Comparison of ENCODE assay signal across 19 mouse cellular contexts in genomic region chr13:19094571-19094970, GRCm38 (mm10).
"Had no signal": no experiment of that assay in that cellular context is flagged by ENCODE, and none has a peak within 500 bp of the region (broad histone marks: within the 10 kb centered on the region; RNA-seq: fewer than 3 reads in every experiment).

No protein-coding gene starts in this region.

- H3K27me3 ChIP-seq: limb, embryonic 13.5 days; liver, embryonic 12.5 days; lung, embryonic 15.5 days; megakaryocyte, embryonic 14.5 days had no signal

- H3K36me3 ChIP-seq: limb, embryonic 10.5 days; limb, embryonic 13.5 days; liver, embryonic 12.5 days; liver, embryonic 15.5 days; lung, embryonic 15.5 days; midbrain, embryonic 10.5 days had no signal

- ATAC-seq: liver, embryonic 12.5 days had no signal

- DNase-seq: kidney, postnatal 25 days; layer of hippocampus, adult 9-11 months; liver; lung, adult 18-20 months; lung, postnatal 10 days; lung, postnatal 36 days; midbrain, embryonic 14.5 days; thymus, adult 2 months; thymus, postnatal 14 days; thymus, postnatal 4 days had no signal

- H3K4me3 ChIP-seq: layer of hippocampus, adult 2 months; limb, embryonic 10.5 days; limb, embryonic 13.5 days; liver, embryonic 12.5 days; liver, embryonic 15.5 days; lung, embryonic 15.5 days; megakaryocyte, embryonic 14.5 days; midbrain, embryonic 10.5 days had no signal

- H3K27ac ChIP-seq: kidney, postnatal 0 days; layer of hippocampus, adult 2 months; limb, embryonic 10.5 days; limb, embryonic 13.5 days; liver, embryonic 12.5 days; liver, embryonic 15.5 days; lung, embryonic 15.5 days; midbrain, embryonic 10.5 days had no signal

- H3K4me2 ChIP-seq: limb, embryonic 13.5 days; liver, embryonic 12.5 days; liver, embryonic 15.5 days; lung, embryonic 15.5 days had no signal

- H3K9me3 ChIP-seq: limb, embryonic 10.5 days; limb, embryonic 13.5 days; liver, embryonic 12.5 days; liver, embryonic 15.5 days; lung, embryonic 15.5 days; megakaryocyte, embryonic 14.5 days; midbrain, embryonic 10.5 days had no signal

- H3K9ac ChIP-seq: limb, embryonic 13.5 days; liver, embryonic 12.5 days; liver, embryonic 15.5 days; lung, embryonic 15.5 days had no signal

- H3K4me1 ChIP-seq: limb, embryonic 13.5 days; liver, embryonic 12.5 days; liver, embryonic 15.5 days; lung, embryonic 15.5 days; megakaryocyte, embryonic 14.5 days; midbrain, embryonic 10.5 days had no signal
